Mouse (Mus musculus) erythroid progenitor cell, adult 5-6 weeks (primary cell): ENCODE data around the gene Hectd4. TPM values are rescaled to one million over a fixed set of nuclear protein-coding genes. Genes with fewer than 3 reads are reported as not detected.
"Not testable (repeated sequence)": the region's sequence is repeated elsewhere in the genome, so short reads cannot be mapped to it uniquely, and the experiment has no call there.

Experiments used
- ATAC-seq: replicated peaks from 2 replicates; pipeline ENCODE4 v1.8.0; 2016; ENCODE audit warnings: moderate number of reproducible peaks, mild to moderate bottlenecking, moderate TSS enrichment, inconsistent platforms; ENCODE audit not compliant: poor library complexity, low FRiP score, severe bottlenecking
- total RNA-seq, 2 experiments: library from RNA; stranded (forward) in 1 of 2; stranded (reverse) in 1 of 2; fragments of 150-400 nt in 1 of 2; fragments of 186-747, 209-891 nt in 1 of 2; gene quantifications; 2 replicates each; pipeline versions ENCODE4 v1.2.3 to v1.2.4; 2015 to 2017; ENCODE audit warnings: low replicate concordance in 2 of 2

Gene Hectd4
- total RNA-seq, 2 experiments from 2014 or later = 214 to 286 TPM

GRCm38 (mm10) chr5:121262415-121262814 is 42.4 kb downstream of the Hectd4 start:
- ATAC-seq = no peak

- ATAC-seq = no peak
Observed at GRCm38 (mm10) chr5:121264593-121264992, 44.6 kb downstream of the Hectd4 start.

- ATAC-seq = peak; percentile 78
Observed at GRCm38 (mm10) chr5:121266741-121267382, 46.8 kb downstream of the Hectd4 start.

- no peak for ATAC-seq
Observed at GRCm38 (mm10) chr5:121271046-121271445, 51.0 kb downstream of the Hectd4 start.

GRCm38 (mm10) chr5:121276808-121277207 is 56.8 kb downstream of the Hectd4 start:
- no peak for ATAC-seq

- ATAC-seq = no peak
Observed at GRCm38 (mm10) chr5:121280456-121280855, 60.4 kb downstream of the Hectd4 start.

GRCm38 (mm10) chr5:121283051-121283450 is 63.0 kb downstream of the Hectd4 start:
- no peak for ATAC-seq

GRCm38 (mm10) chr5:121284816-121285215 is 64.8 kb downstream of the Hectd4 start:
- peak; percentile 35; the same call in 1 of the 2 replicates for ATAC-seq

GRCm38 (mm10) chr5:121287213-121287612 is 67.2 kb downstream of the Hectd4 start:
- ATAC-seq = no peak

GRCm38 (mm10) chr5:121290289-121290688 is 70.3 kb downstream of the Hectd4 start:
- ATAC-seq = no peak

GRCm38 (mm10) chr5:121292309-121293165 is 72.5 kb downstream of the Hectd4 start:
- no peak; the same call in 1 of the 2 replicates for ATAC-seq

- no peak for ATAC-seq
Observed at GRCm38 (mm10) chr5:121305009-121305408, 85.0 kb downstream of the Hectd4 start.

- ATAC-seq = no peak
Observed at GRCm38 (mm10) chr5:121307620-121308019, 87.6 kb downstream of the Hectd4 start.

GRCm38 (mm10) chr5:121311576-121311975 is 91.6 kb downstream of the Hectd4 start:
- no peak for ATAC-seq

- no peak for ATAC-seq
Observed at GRCm38 (mm10) chr5:121313764-121314474, 93.9 kb downstream of the Hectd4 start.

- ATAC-seq = no peak
Observed at GRCm38 (mm10) chr5:121326079-121326805, 106.2 kb downstream of the Hectd4 start.

GRCm38 (mm10) chr5:121329333-121330058 is 109.5 kb downstream of the Hectd4 start:
- peak; percentile 50; the same call in 1 of the 2 replicates for ATAC-seq

GRCm38 (mm10) chr5:121330154-121330816 is 110.3 kb downstream of the Hectd4 start:
- ATAC-seq = not testable (repeated sequence)

GRCm38 (mm10) chr5:121331731-121332130 is 111.7 kb downstream of the Hectd4 start:
- no peak for ATAC-seq
